Mouse (Mus musculus) ES-E14 (cell line): ENCODE results near the gene Tigar. TPM values are rescaled to one million over a fixed set of nuclear protein-coding genes. Genes with fewer than 3 reads are reported as not detected.

Experiments
- DNase-seq: peaks from one replicate; pipeline ENCODE4 v3.0.0-alpha.2; 2013; ENCODE audit warnings: low read depth, low spot score
- H3K27ac ChIP-seq: 2 replicates; pipeline ENCODE4 v1.5.1; 2012; ENCODE audit warnings: low read depth, mild to moderate bottlenecking, low read length, moderate library complexity, mixed read lengths; ENCODE audit not compliant: poor library complexity, insufficient read depth, severe bottlenecking
- H3K36me3 ChIP-seq: 2 replicates; pipeline ENCODE4 v1.6.1; 2012; ENCODE audit warnings: mild to moderate bottlenecking, low read length, moderate library complexity, mixed read lengths; ENCODE audit not compliant: control insufficient read depth, poor library complexity, insufficient read depth, severe bottlenecking
- H3K4me1 ChIP-seq, 2 experiments: fragments of 150-350 bp in 1 of 2; sonication (generic) in 1 of 2; 2 replicates each; pipeline ENCODE4 v1.6.1; 2012; ENCODE audit warnings: low read length in 2 of 2, mild to moderate bottlenecking in 1 of 2, mixed read lengths in 1 of 2; ENCODE audit not compliant: control insufficient read depth in 2 of 2, insufficient read depth in 2 of 2, poor library complexity in 1 of 2
- H3K4me3 ChIP-seq, 2 experiments: fragments of 150-350 bp in 1 of 2; sonication (generic) in 1 of 2; 2 replicates each; pipeline ENCODE4 v1.5.1; 2012; ENCODE audit warnings: low read length in 2 of 2, low read depth in 1 of 2, mild to moderate bottlenecking in 1 of 2, mixed read lengths in 1 of 2; ENCODE audit not compliant: insufficient read depth in 1 of 2, poor library complexity in 1 of 2, severe bottlenecking in 1 of 2
- H3K9ac ChIP-seq: 2 replicates; pipeline ENCODE4 v1.6.1; 2012; ENCODE audit warnings: low read depth, mild to moderate bottlenecking, low read length, mixed read lengths; ENCODE audit not compliant: poor library complexity, insufficient read depth, severe bottlenecking
- H3K9me3 ChIP-seq: fragments of 150-350 bp; sonication (generic); 2 replicates; pipeline ENCODE4 v1.6.1; 2012; ENCODE audit warnings: low read depth, mild to moderate bottlenecking, low read length; ENCODE audit not compliant: control insufficient read depth, insufficient read depth
- CHD2 ChIP-seq: IDR thresholded peaks from 2 replicates; pipeline ENCODE4 v1.6.1; 2014; ENCODE audit warnings: mild to moderate bottlenecking, low read depth, low read length, inconsistent platforms
- HCFC1 ChIP-seq: IDR thresholded peaks from 2 replicates; pipeline ENCODE4 v1.6.1; 2012; ENCODE audit warnings: low read length, inconsistent platforms, borderline replicate concordance; ENCODE audit not compliant: insufficient read depth
- MAFK ChIP-seq: IDR thresholded peaks from 2 replicates; pipeline ENCODE4 v1.6.1; 2014; ENCODE audit warnings: mild to moderate bottlenecking, low read depth, low read length, inconsistent platforms; ENCODE audit not compliant: insufficient read depth
- ZC3H11A ChIP-seq: IDR thresholded peaks from 2 replicates; pipeline ENCODE4 v1.6.1; 2012; ENCODE audit warnings: low read depth, mild to moderate bottlenecking, inconsistent platforms, low read length, borderline replicate concordance
- ZNF384 ChIP-seq: IDR thresholded peaks from 2 replicates; pipeline ENCODE4 v1.6.1; 2012; ENCODE audit warnings: low read depth, low read length, inconsistent platforms
- in situ Hi-C, 2 experiments: fragments of 600-800 bp; cut with MboI; formaldehyde crosslinking; loops; one replicate each; pipeline ENCODE4 v1.15.1; 2025; ENCODE audit warnings: low sequenced_read_pairs in 2 of 2, inconsistent platforms in 1 of 2; ENCODE audit not compliant: unreplicated experiment in 2 of 2
- total RNA-seq: library from RNA; depleted of rRNA; stranded (reverse); fragments of 300-350 nt; gene quantifications from 2 replicates; pipeline ENCODE4 v1.2.3, GENCODE M21; 2012

Gene Tigar
- total RNA-seq, 1 experiment, result 22.9 TPM

GRCm38 (mm10) chr6:127150663-127151564 lies 41.6 kb upstream of the Tigar start:
- peak overlapping the region; percentile 49 to 57 for H3K4me3 ChIP-seq
- no peaks in the 10 kb centered on the region for H3K36me3 ChIP-seq
- H3K4me1 ChIP-seq, result peaks cover 0 to 11% of the 10 kb centered on the region in 2 experiments; a peak in 1 of 4 replicates
- in situ Hi-C loops, result loop anchor here in 1 of 2 experiments (25.0 kb wide), 1 partner anchor 514 kb away; the partner anchor contains the start of gene Kcna1
- no peak overlapping the region for H3K9ac ChIP-seq
- peak; percentile 47 for DNase-seq
- TF ChIP-seq ZC3H11A (no peak), ZNF384 (no peak), MAFK (no peak), CHD2 (no peak), HCFC1 (no peak)
- no peaks in the 10 kb centered on the region for H3K9me3 ChIP-seq
- H3K27ac ChIP-seq, result no peak overlapping the region

- H3K36me3 ChIP-seq, result no peaks in the 10 kb centered on the region
- H3K4me3 ChIP-seq, result peak overlapping the region; percentile 49 to 57
- DNase-seq, result no peak
- no peak for TF ChIP-seq HCFC1
- no peak for TF ChIP-seq CHD2
- no peak for TF ChIP-seq ZNF384
- TF ChIP-seq ZC3H11A, result no peak
- no peak for TF ChIP-seq MAFK
- in situ Hi-C loops, result loop anchor here (10.0 to 25.0 kb wide), 3 partner anchors 212 to 513 kb away; partner anchors contain the start of gene Kcna1 (in 1 of the 2)
- no peaks in the 10 kb centered on the region for H3K9me3 ChIP-seq
- H3K4me1 ChIP-seq, result peaks cover 0 to 11% of the 10 kb centered on the region in 2 experiments; a peak in 1 of 4 replicates
- no peak overlapping the region for H3K9ac ChIP-seq
- H3K27ac ChIP-seq, result no peak overlapping the region
These were observed 40.7 kb upstream of the Tigar start for GRCm38 (mm10) chr6:127149944-127150662.

GRCm38 (mm10) chr6:127149303-127149943 lies 40.1 kb upstream of the Tigar start:
- Histone ChIP-seq H3K36me3 (no peaks in the 10 kb centered on the region), H3K9ac (peak overlapping the region; percentile 12; the same call in 1 of the 2 replicates), H3K4me3 (peak overlapping the region; percentile 49 to 57), H3K4me1 (peaks cover 0 to 11% of the 10 kb centered on the region in 2 experiments; a peak in 1 of 4 replicates), H3K9me3 (no peaks in the 10 kb centered on the region), H3K27ac (no peak overlapping the region)
- DNase-seq, result no peak
- in situ Hi-C loops, result loop anchor here (10.0 to 25.0 kb wide), 2 partner anchors 213 to 215 kb away; no protein-coding TSS in a partner anchor
- TF ChIP-seq ZNF384 (no peak), MAFK (no peak), HCFC1 (no peak), CHD2 (no peak), ZC3H11A (no peak)
